Mouse (Mus musculus): ENCODE results near the gene Ttll4. TPM values are rescaled to one million over a fixed set of nuclear protein-coding genes. Genes with fewer than 3 reads are reported as not detected.
A peak's percentile ranks its signal among the peaks of the same experiment; 100 is the strongest.

Gene Ttll4
- polyA plus RNA-seq, 1 experiment from 2014 or later, result 27.8 TPM

GRCm38 (mm10) chr1:74687131-74687530 is 25.6 kb downstream of the Ttll4 start:
- Histone ChIP-seq H3K4me1 (no peaks in the 10 kb centered on the region), H3K4me3 (no peak overlapping the region), H3K27ac (no peak overlapping the region), H3K27me3 (ENCODE audit: insufficient read depth, poor library complexity, severe bottlenecking) (no peaks in the 10 kb centered on the region), H3K9me3 (no peaks in the 10 kb centered on the region), H3K36me3 (peaks cover 96% of the 10 kb centered on the region)
- 91% methylated on average over 7 of the region's 7 CpGs for WGBS
- no peak for DNase-seq (ENCODE audit: low spot score)

GRCm38 (mm10) chr1:74693891-74694583 is 32.5 kb downstream of the Ttll4 start:
- peaks cover 93% of the 10 kb centered on the region for H3K36me3 ChIP-seq
- 87% methylated on average over 8 of the region's 8 CpGs for WGBS

GRCm38 (mm10) chr1:74695836-74696235 is 34.3 kb downstream of the Ttll4 start:
- no peaks in the 10 kb centered on the region for H3K27me3 ChIP-seq (ENCODE audit: insufficient read depth, poor library complexity, severe bottlenecking)
- 89% methylated on average over 4 of the region's 4 CpGs for WGBS
- no peak overlapping the region for H3K27ac ChIP-seq
- peaks cover 20% of the 10 kb centered on the region for H3K4me1 ChIP-seq
- peaks cover 89% of the 10 kb centered on the region for H3K36me3 ChIP-seq
- no peaks in the 10 kb centered on the region for H3K9me3 ChIP-seq
- DNase-seq (ENCODE audit: low spot score), result no peak
- no peak overlapping the region for H3K4me3 ChIP-seq

More at GRCm38 (mm10) chr1:74693891-74694583, 32.5 kb downstream of the Ttll4 start:
- Histone ChIP-seq H3K4me1 (peaks cover 16% of the 10 kb centered on the region), H3K27ac (no peak overlapping the region), H3K4me3 (no peak overlapping the region), H3K27me3 (ENCODE audit: insufficient read depth, poor library complexity, severe bottlenecking) (no peaks in the 10 kb centered on the region), H3K9me3 (no peaks in the 10 kb centered on the region)
- DNase-seq (ENCODE audit: low spot score), result no peak

- Histone ChIP-seq H3K4me1 (peaks cover 20% of the 10 kb centered on the region), H3K36me3 (peaks cover 85% of the 10 kb centered on the region), H3K27ac (no peak overlapping the region), H3K4me3 (no peak overlapping the region), H3K27me3 (ENCODE audit: insufficient read depth, poor library complexity, severe bottlenecking) (no peaks in the 10 kb centered on the region), H3K9me3 (no peaks in the 10 kb centered on the region)
- 90% methylated on average over 6 of the region's 6 CpGs for WGBS
- no peak for DNase-seq (ENCODE audit: low spot score)
Measured at GRCm38 (mm10) chr1:74697416-74697815, 35.9 kb downstream of the Ttll4 start.

- Histone ChIP-seq H3K4me1 (peaks cover 20% of the 10 kb centered on the region), H3K4me3 (no peak overlapping the region), H3K36me3 (peaks cover 82% of the 10 kb centered on the region), H3K9me3 (no peaks in the 10 kb centered on the region), H3K27me3 (ENCODE audit: insufficient read depth, poor library complexity, severe bottlenecking) (no peaks in the 10 kb centered on the region), H3K27ac (peak overlapping the region; percentile 10; the same call in 1 of the 2 replicates)
- no peak for DNase-seq (ENCODE audit: low spot score)
- 100% methylated on average over 1 of the region's 1 CpGs for WGBS
Measured at GRCm38 (mm10) chr1:74698353-74698752, 36.8 kb downstream of the Ttll4 start.

GRCm38 (mm10) chr1:74698791-74699190 is 37.2 kb downstream of the Ttll4 start:
- Histone ChIP-seq H3K36me3 (peaks cover 78% of the 10 kb centered on the region), H3K4me1 (peaks cover 20% of the 10 kb centered on the region), H3K9me3 (no peaks in the 10 kb centered on the region), H3K4me3 (no peak overlapping the region), H3K27ac (peak overlapping the region; percentile 10; the same call in 1 of the 2 replicates), H3K27me3 (ENCODE audit: insufficient read depth, poor library complexity, severe bottlenecking) (no peaks in the 10 kb centered on the region)
- 34% methylated on average over 1 of the region's 1 CpGs for WGBS
- DNase-seq (ENCODE audit: low spot score), result no peak

- peaks cover 20% of the 10 kb centered on the region for H3K4me1 ChIP-seq
- no peak for DNase-seq (ENCODE audit: low spot score)
- H3K27me3 ChIP-seq (ENCODE audit: insufficient read depth, poor library complexity, severe bottlenecking), result no peaks in the 10 kb centered on the region
- H3K27ac ChIP-seq, result no peak overlapping the region
- no peaks in the 10 kb centered on the region for H3K9me3 ChIP-seq
- peaks cover 45% of the 10 kb centered on the region for H3K36me3 ChIP-seq
- no peak overlapping the region for H3K4me3 ChIP-seq
- WGBS, result 85% methylated on average over 6 of the region's 6 CpGs
Measured at GRCm38 (mm10) chr1:74702142-74702553, 40.6 kb downstream of the Ttll4 start.

- 86% methylated on average over 3 of the region's 3 CpGs for WGBS
- DNase-seq (ENCODE audit: low spot score), result no peak
- peaks cover 2% of the 10 kb centered on the region for H3K4me1 ChIP-seq
Measured at GRCm38 (mm10) chr1:74704156-74704555, 42.6 kb downstream of the Ttll4 start.

GRCm38 (mm10) chr1:74705016-74705415 is 43.5 kb downstream of the Ttll4 start:
- no peak overlapping the region for H3K27ac ChIP-seq
- DNase-seq (ENCODE audit: low spot score), result no peak
- no peaks in the 10 kb centered on the region for H3K9me3 ChIP-seq
- no peaks in the 10 kb centered on the region for H3K27me3 ChIP-seq (ENCODE audit: insufficient read depth, poor library complexity, severe bottlenecking)
- no peak overlapping the region for H3K4me3 ChIP-seq
- WGBS, result 77% methylated on average over 5 of the region's 5 CpGs
- H3K4me1 ChIP-seq, result no peaks in the 10 kb centered on the region
- peaks cover 20% of the 10 kb centered on the region for H3K36me3 ChIP-seq

More at GRCm38 (mm10) chr1:74704156-74704555, 42.6 kb downstream of the Ttll4 start:
- no peaks in the 10 kb centered on the region for H3K9me3 ChIP-seq
- H3K36me3 ChIP-seq, result peaks cover 25% of the 10 kb centered on the region
- H3K27ac ChIP-seq, result no peak overlapping the region
- H3K27me3 ChIP-seq (ENCODE audit: insufficient read depth, poor library complexity, severe bottlenecking), result no peaks in the 10 kb centered on the region
- H3K4me3 ChIP-seq, result no peak overlapping the region

- WGBS, result 41% methylated on average over 6 of the region's 6 CpGs
Measured at GRCm38 (mm10) chr1:74709566-74709965, 48.0 kb downstream of the Ttll4 start.

GRCm38 (mm10) chr1:74712046-74712445 is 50.5 kb downstream of the Ttll4 start:
- 62% methylated on average over 4 of the region's 4 CpGs for WGBS
- Histone ChIP-seq H3K9me3 (no peaks in the 10 kb centered on the region), H3K4me3 (no peak overlapping the region), H3K27ac (no peak overlapping the region), H3K27me3 (ENCODE audit: insufficient read depth, poor library complexity, severe bottlenecking) (no peaks in the 10 kb centered on the region), H3K4me1 (peaks cover 21% of the 10 kb centered on the region), H3K36me3 (no peaks in the 10 kb centered on the region)
- DNase-seq (ENCODE audit: low spot score), result peak; percentile 27

More at GRCm38 (mm10) chr1:74709566-74709965, 48.0 kb downstream of the Ttll4 start:
- DNase-seq (ENCODE audit: low spot score), result no peak
- no peak overlapping the region for H3K27ac ChIP-seq
- H3K27me3 ChIP-seq (ENCODE audit: insufficient read depth, poor library complexity, severe bottlenecking), result no peaks in the 10 kb centered on the region
- H3K9me3 ChIP-seq, result no peaks in the 10 kb centered on the region
- no peak overlapping the region for H3K4me3 ChIP-seq
- H3K4me1 ChIP-seq, result peaks cover 18% of the 10 kb centered on the region
- H3K36me3 ChIP-seq, result no peaks in the 10 kb centered on the region

- H3K27me3 ChIP-seq (ENCODE audit: insufficient read depth, poor library complexity, severe bottlenecking), result no peaks in the 10 kb centered on the region
- peak overlapping the region; percentile 77 for H3K4me3 ChIP-seq
- H3K9me3 ChIP-seq, result no peaks in the 10 kb centered on the region
- H3K4me1 ChIP-seq, result peaks cover 21% of the 10 kb centered on the region
- peak; percentile 35 for DNase-seq (ENCODE audit: low spot score)
- no peaks in the 10 kb centered on the region for H3K36me3 ChIP-seq
- WGBS, result 39% methylated on average over 5 of the region's 5 CpGs
- peak overlapping the region; percentile 93; the same call in 1 of the 2 replicates for H3K27ac ChIP-seq
Measured at GRCm38 (mm10) chr1:74712461-74713098, 51.0 kb downstream of the Ttll4 start.

GRCm38 (mm10) chr1:74713099-74713858 is 51.7 kb downstream of the Ttll4 start, which contains the start of gene Cyp27a1:
Gene Cyp27a1 (plus strand): TSS chr1:74713574.
- Histone ChIP-seq H3K27me3 (ENCODE audit: insufficient read depth, poor library complexity, severe bottlenecking) (no peaks in the 10 kb centered on the region), H3K36me3 (no peaks in the 10 kb centered on the region), H3K4me3 (peak within 1 kb of the TSS; percentile 77), H3K9me3 (no peaks in the 10 kb centered on the region), H3K27ac (peak within 1 kb of the TSS; percentile 93), H3K4me1 (peaks cover 21% of the 10 kb centered on the region)
- DNase-seq (ENCODE audit: low spot score), result peak; percentile 88
- WGBS, result 2% methylated on average over 35 of the region's 35 CpGs
